Mouse (Mus musculus): ENCODE measurements around the gene Prss53.

- TF ChIP-seq CTCF (IDR thresholded peaks at IDR 0.05; ENCODE audit: low read depth, low read length) = no peak
- TF ChIP-seq POLR2A (IDR thresholded peaks at IDR 0.05; ENCODE audit: borderline replicate concordance, low read depth, low read length) = no peak
Observed at GRCm38 (mm10) chr7:127867641-127868040, 23.1 kb downstream of the Prss53 start.
